Mouse (Mus musculus): ENCODE results near the gene Cxadr. TPM values are rescaled to one million over a fixed set of nuclear protein-coding genes. Genes with fewer than 3 reads are reported as not detected.

The Cxadr gene
- total and polyA plus RNA-seq, 2 experiments from 2014 or later: 23.3 to 37.1 TPM

DNA sequence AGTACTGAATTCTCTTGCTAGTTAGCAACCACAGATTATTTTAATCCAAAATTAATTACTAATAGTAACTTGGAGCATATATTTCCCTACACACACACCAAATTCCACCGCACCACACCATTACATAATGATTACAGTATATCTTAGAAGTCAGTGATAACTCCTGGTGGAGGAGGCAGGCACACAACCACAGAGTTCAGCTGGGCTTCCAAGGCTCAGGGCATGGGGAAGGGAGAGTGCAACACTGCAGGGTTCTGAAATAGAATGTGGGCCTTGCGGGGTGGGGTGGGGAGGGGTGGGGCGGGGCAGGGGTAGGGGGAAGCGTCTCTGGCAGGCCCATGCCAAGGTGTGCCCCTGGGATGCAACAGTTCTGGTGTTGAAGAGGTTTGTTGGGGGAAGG, 5.7 kb upstream of the Cxadr start:
- Histone ChIP-seq H3K9me3 (replicated peaks; ENCODE audit: control insufficient read depth, low read length) (no peaks in the 10 kb centered on the region), H3K9ac (replicated peaks; ENCODE audit: low read depth, low read length) (no peak overlapping the region), H3K4me1 (ENCODE audit: control insufficient read depth, insufficient read depth) (no peaks in the 10 kb centered on the region), H3K27ac (ENCODE audit: low read depth) (no peak overlapping the region), H3K4me2 (ENCODE audit: low read depth, low read length) (no peak overlapping the region), H3K36me3 (replicated peaks; ENCODE audit: control insufficient read depth, insufficient read depth, low read length) (no peaks in the 10 kb centered on the region), H3K27me3 (ENCODE audit: control insufficient read depth, insufficient read depth, low read length) (no peaks in the 10 kb centered on the region), H3K4me3 (ENCODE audit: low read depth, low read length) (no peak overlapping the region)
- 51% methylated on average over 4 of the region's 4 CpGs for WGBS
- TF ChIP-seq EP300 (IDR thresholded peaks at IDR 0.05; ENCODE audit: low read depth): no peak
- no peak for TF ChIP-seq CTCF (IDR thresholded peaks at IDR 0.05; ENCODE audit: low read depth)
- no peak for DNase-seq (ENCODE audit: low spot score)
- no peak for ATAC-seq (ENCODE audit: insufficient read depth, low read depth)

DNA sequence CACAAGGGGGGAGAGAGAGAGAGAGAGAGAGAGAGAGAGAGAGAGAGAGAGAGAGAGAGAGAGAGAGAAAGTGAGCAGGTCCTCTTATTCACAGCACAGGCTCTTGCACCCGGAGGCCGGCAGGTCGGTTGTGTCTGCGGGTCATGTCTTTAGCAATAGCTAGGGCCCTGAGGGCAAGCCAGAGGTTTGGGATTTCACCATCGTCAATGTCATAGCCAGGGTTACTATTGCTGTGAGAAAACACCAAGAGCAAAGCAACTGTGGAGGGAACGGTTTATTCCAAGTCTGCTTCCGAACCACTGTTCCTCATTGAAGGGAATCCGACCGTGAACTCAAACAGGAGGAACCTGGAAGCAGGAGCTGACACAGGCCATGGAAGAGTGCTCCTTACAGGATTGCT, 5.2 kb upstream of the Cxadr start:
- TF ChIP-seq EP300 (IDR thresholded peaks at IDR 0.05; ENCODE audit: low read depth): no peak
- TF ChIP-seq CTCF (IDR thresholded peaks at IDR 0.05; ENCODE audit: low read depth): no peak
- no peak for DNase-seq (ENCODE audit: low spot score)
- no peaks in the 10 kb centered on the region for H3K27me3 ChIP-seq (ENCODE audit: control insufficient read depth, insufficient read depth, low read length)
- H3K9me3 ChIP-seq (replicated peaks; ENCODE audit: control insufficient read depth, low read length): no peaks in the 10 kb centered on the region
- no peak overlapping the region for H3K9ac ChIP-seq (replicated peaks; ENCODE audit: low read depth, low read length)
- H3K27ac ChIP-seq (ENCODE audit: low read depth): no peak overlapping the region
- no peaks in the 10 kb centered on the region for H3K4me1 ChIP-seq (ENCODE audit: control insufficient read depth, insufficient read depth)
- no peaks in the 10 kb centered on the region for H3K36me3 ChIP-seq (replicated peaks; ENCODE audit: control insufficient read depth, insufficient read depth, low read length)
- no peak overlapping the region for H3K4me3 ChIP-seq (ENCODE audit: low read depth, low read length)
- H3K4me2 ChIP-seq (ENCODE audit: low read depth, low read length): no peak overlapping the region
- ATAC-seq (ENCODE audit: insufficient read depth, low read depth): no peak
- WGBS: 81% methylated on average over 9 of the region's 9 CpGs

DNA sequence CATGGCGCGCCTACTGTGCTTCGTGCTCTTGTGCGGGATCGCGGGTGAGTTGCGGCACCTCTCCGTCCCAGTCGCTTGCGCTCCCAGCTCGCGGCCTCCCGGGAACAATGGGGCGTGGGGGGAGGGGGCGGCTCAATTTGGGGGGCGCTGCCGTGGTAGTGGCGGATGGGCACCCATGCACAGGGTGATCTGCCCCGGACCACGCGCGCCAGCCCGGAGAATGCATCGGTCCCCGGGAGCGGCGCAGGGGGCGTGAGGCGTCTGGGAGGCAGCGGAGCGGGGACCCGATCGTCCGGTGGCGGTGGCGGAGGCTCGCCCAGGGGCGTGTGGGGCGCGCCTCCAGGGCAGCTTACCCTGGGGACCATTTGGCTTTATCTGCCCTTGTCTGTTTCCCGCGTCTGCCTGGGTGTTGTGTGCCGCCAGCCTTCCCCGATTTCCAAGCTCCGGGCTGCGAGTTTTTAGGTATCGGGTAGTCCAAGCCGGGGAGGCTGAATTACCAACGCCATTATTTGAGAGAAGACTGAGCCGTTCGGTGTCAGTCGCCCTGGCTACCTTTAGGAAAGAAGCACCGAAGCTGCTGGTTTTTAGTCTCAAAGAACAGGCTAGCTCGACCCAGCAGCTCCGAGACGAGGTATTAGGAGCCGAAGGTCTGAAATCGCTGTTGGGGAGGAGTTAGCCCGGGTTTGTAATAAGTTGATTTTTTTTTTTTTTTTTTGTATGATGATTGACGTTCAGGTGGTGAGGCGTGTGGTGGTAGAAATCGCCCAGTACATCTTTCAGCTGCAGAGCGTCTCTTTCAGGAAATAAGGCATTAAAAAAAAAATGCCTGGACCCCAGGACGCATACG, 765 bp downstream of the Cxadr start:
- WGBS: under 1% methylated on average over 63 of the region's 65 CpGs
- peak; percentile 37 for ATAC-seq (ENCODE audit: insufficient read depth, low read depth)
- Histone ChIP-seq H3K4me3 (ENCODE audit: low read depth, low read length) (peak overlapping the region; percentile 64), H3K36me3 (replicated peaks; ENCODE audit: control insufficient read depth, insufficient read depth, low read length) (no peaks in the 10 kb centered on the region), H3K9me3 (replicated peaks; ENCODE audit: control insufficient read depth, low read length) (no peaks in the 10 kb centered on the region), H3K27ac (ENCODE audit: low read depth) (peak overlapping the region; percentile 65), H3K27me3 (ENCODE audit: control insufficient read depth, insufficient read depth, low read length) (no peaks in the 10 kb centered on the region), H3K4me2 (ENCODE audit: low read depth, low read length) (peak overlapping the region; percentile 77), H3K9ac (replicated peaks; ENCODE audit: low read depth, low read length) (peak overlapping the region; percentile 75), H3K4me1 (ENCODE audit: control insufficient read depth, insufficient read depth) (peaks cover 11% of the 10 kb centered on the region)
- TF ChIP-seq EP300 (IDR thresholded peaks at IDR 0.05; ENCODE audit: low read depth) (no peak), CTCF (IDR thresholded peaks at IDR 0.05; ENCODE audit: low read depth) (no peak)
- no peak for DNase-seq (ENCODE audit: low spot score)

DNA sequence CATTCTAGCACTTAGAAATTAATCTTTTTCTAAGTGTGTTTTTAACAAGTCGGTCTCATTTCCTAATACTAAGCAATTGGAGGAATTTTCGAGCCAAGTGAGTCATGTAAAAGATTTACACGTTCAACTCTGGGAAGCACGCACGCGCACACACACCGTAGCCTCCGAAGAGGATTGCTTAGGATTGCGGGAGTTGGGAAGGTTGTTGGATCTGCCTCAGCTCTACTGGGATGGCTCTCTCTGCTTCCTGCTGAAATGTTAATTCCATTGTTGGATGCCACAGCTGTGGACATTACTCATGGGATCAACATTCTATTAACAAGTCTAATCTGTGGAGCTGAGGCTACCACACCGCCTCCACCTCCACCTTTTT, 1.4 kb downstream of the Cxadr start:
- TF ChIP-seq CTCF (IDR thresholded peaks at IDR 0.05; ENCODE audit: low read depth) (no peak), EP300 (IDR thresholded peaks at IDR 0.05; ENCODE audit: low read depth) (no peak)
- Histone ChIP-seq H3K27ac (ENCODE audit: low read depth) (no peak overlapping the region), H3K4me3 (ENCODE audit: low read depth, low read length) (peak overlapping the region; percentile 64), H3K27me3 (ENCODE audit: control insufficient read depth, insufficient read depth, low read length) (no peaks in the 10 kb centered on the region), H3K4me2 (ENCODE audit: low read depth, low read length) (peak overlapping the region; percentile 77), H3K36me3 (replicated peaks; ENCODE audit: control insufficient read depth, insufficient read depth, low read length) (no peaks in the 10 kb centered on the region), H3K4me1 (ENCODE audit: control insufficient read depth, insufficient read depth) (peaks cover 11% of the 10 kb centered on the region), H3K9me3 (replicated peaks; ENCODE audit: control insufficient read depth, low read length) (no peaks in the 10 kb centered on the region), H3K9ac (replicated peaks; ENCODE audit: low read depth, low read length) (peak overlapping the region; percentile 75)
- DNase-seq (ENCODE audit: low spot score): peak; percentile 41
- 4% methylated on average over 10 of the region's 10 CpGs for WGBS
- ATAC-seq (ENCODE audit: insufficient read depth, low read depth): no peak

DNA sequence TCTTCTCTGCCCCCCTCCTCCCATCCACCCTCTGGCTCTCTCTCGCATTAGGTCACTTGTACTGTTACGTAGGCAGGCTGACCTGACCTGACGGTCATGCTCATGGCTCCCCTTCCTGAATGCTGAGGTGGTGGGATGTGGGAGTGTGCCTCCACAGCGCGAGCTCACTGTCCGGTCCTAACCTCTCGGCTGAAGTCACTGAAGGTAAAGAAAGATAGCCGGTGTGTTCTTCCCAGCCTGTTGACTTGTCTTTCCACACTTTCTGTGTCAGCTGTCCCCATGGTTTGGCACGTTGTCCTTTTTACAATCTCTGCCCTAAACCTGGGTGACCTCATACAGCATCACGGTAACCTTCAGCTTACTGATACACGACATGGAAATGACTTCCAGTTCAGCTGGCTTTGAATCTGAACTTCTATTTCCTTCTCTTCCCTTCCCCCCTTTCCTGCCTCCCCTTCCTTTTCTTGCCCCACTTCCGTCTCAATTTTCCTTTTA, 4.4 kb downstream of the Cxadr start:
- H3K4me1 ChIP-seq (ENCODE audit: control insufficient read depth, insufficient read depth): peaks cover 11% of the 10 kb centered on the region
- H3K27me3 ChIP-seq (ENCODE audit: control insufficient read depth, insufficient read depth, low read length): no peaks in the 10 kb centered on the region
- peak; percentile 36 for DNase-seq (ENCODE audit: low spot score)
- no peaks in the 10 kb centered on the region for H3K9me3 ChIP-seq (replicated peaks; ENCODE audit: control insufficient read depth, low read length)
- H3K27ac ChIP-seq (ENCODE audit: low read depth): no peak overlapping the region
- no peaks in the 10 kb centered on the region for H3K36me3 ChIP-seq (replicated peaks; ENCODE audit: control insufficient read depth, insufficient read depth, low read length)
- no peak overlapping the region for H3K9ac ChIP-seq (replicated peaks; ENCODE audit: low read depth, low read length)
- H3K4me2 ChIP-seq (ENCODE audit: low read depth, low read length): peak overlapping the region; percentile 17; the same call in 1 of the 2 replicates
- WGBS: 31% methylated on average over 12 of the region's 12 CpGs
- 0 out of 2 replicates have a peak, but pooled peaks have one; percentile 25 for ATAC-seq (ENCODE audit: insufficient read depth, low read depth)
- TF ChIP-seq CTCF (IDR thresholded peaks at IDR 0.05; ENCODE audit: low read depth) (no peak), EP300 (IDR thresholded peaks at IDR 0.05; ENCODE audit: low read depth) (no peak)
- no peak overlapping the region for H3K4me3 ChIP-seq (ENCODE audit: low read depth, low read length)

Measured in heart, postnatal 0 days (tissue).